Mouse (Mus musculus) stomach, postnatal 0 days (tissue): Measurements from ENCODE around the gene Tia1. TPM values are rescaled to one million over a fixed set of nuclear protein-coding genes. Genes with fewer than 3 reads are reported as not detected.

Experiments
- ATAC-seq: fragments of 200-750 bp; cut with Nextera tagmentation; 2 replicates; pipeline ENCODE4 v1.8.0; 2017; ENCODE audit not compliant: low FRiP score, low TSS enrichment
- DNase-seq: peaks from one replicate; pipeline ENCODE4 v3.0.0-alpha.2; 2016; ENCODE audit warnings: low spot score
- H3K27ac ChIP-seq: fragments of 300-500 bp; sonication (generic); replicated peaks from 2 replicates; pipeline ENCODE4 v1.5.1; 2014; ENCODE audit warnings: mild to moderate bottlenecking, control low read depth
- H3K27me3 ChIP-seq: fragments of 300-500 bp; sonication (generic); 2 replicates; pipeline ENCODE4 v1.6.1; 2014; ENCODE audit warnings: low read length; ENCODE audit not compliant: control insufficient read depth, insufficient read depth
- H3K36me3 ChIP-seq: fragments of 300-500 bp; sonication (generic); 2 replicates; pipeline ENCODE4 v1.6.1; 2014; ENCODE audit warnings: low read length, mixed read lengths; ENCODE audit not compliant: control insufficient read depth, insufficient read depth
- H3K4me1 ChIP-seq: fragments of 300-500 bp; sonication (generic); replicated peaks from 2 replicates; pipeline ENCODE4 v1.6.1; 2014; ENCODE audit warnings: antibody characterized with exemption; ENCODE audit not compliant: control insufficient read depth, insufficient read depth
- H3K4me2 ChIP-seq: fragments of 300-500 bp; sonication (generic); replicated peaks from 2 replicates; pipeline ENCODE4 v1.6.1; 2014; ENCODE audit warnings: low read depth, mild to moderate bottlenecking, control low read depth, moderate library complexity
- H3K4me3 ChIP-seq: fragments of 300-500 bp; sonication (generic); 2 replicates; pipeline ENCODE4 v1.5.1; 2014; ENCODE audit warnings: low read depth, low read length, control low read depth
- H3K9ac ChIP-seq: fragments of 300-500 bp; sonication (generic); 2 replicates; pipeline ENCODE4 v1.6.1; 2014; ENCODE audit warnings: mild to moderate bottlenecking, low read length, control low read depth, mixed read lengths
- H3K9me3 ChIP-seq: fragments of 300-500 bp; sonication (generic); 2 replicates; pipeline ENCODE4 v1.6.1; 2016; ENCODE audit warnings: low read length; ENCODE audit not compliant: control insufficient read depth
- CTCF ChIP-seq: IDR thresholded peaks from 2 replicates; pipeline ENCODE4 v1.5.1; 2016; ENCODE audit warnings: antibody characterized with exemption, low read depth, mild to moderate bottlenecking, moderate library complexity
- EP300 ChIP-seq: optimal IDR thresholded peaks from 2 replicates; pipeline ENCODE3; 2016; ENCODE audit warnings: antibody characterized with exemption
- WGBS: fragments of 180-500 bp; shearing (Covaris S2); extraction: QIAGEN DNeasy Blood & Tissue Kit; methylation state at CpG from one replicate; pipeline ENCODE4 v1.1.7; 2014; 5-methylcytosine and 5-hydroxymethylcytosine counted together
- polyA plus RNA-seq: library from polyadenylated mRNA; unstranded; fragments of >200 nt; fragmentation: Nextera tagmentation; extraction: Ambion mirVana; gene quantifications from 2 replicates; pipeline ENCODE4 v1.2.1, GENCODE M21; 2015

Tia1 gene
- polyA plus RNA-seq, 1 experiment from 2014 or later = 44.6 TPM

DNA sequence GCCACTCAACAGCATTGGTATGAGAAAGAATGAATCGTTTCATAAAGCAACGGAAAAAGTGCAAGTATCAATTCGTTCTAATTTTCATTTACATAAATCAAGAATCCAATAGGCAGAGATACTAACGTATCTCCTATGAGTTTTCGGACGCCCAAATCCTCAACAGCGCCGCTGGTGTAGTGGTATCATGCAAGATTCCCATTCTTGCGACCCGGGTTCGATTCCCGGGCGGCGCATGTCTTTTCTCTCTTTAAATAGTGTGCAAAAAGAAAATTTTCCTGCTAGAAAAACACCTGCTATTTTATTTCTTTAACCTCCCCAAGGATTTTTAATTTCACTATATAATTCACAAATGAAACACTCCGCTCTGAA, 305 bp upstream of the Tia1 start:
- ATAC-seq (peak; percentile 59; the same call in 1 of the 2 replicates), DNase-seq (peak; percentile 83)
- Histone ChIP-seq H3K4me2 (peak overlapping the region; percentile 42), H3K9me3 (no peaks in the 10 kb centered on the region), H3K9ac (peak overlapping the region; percentile 95; the same call in 1 of the 2 replicates), H3K4me1 (no peaks in the 10 kb centered on the region), H3K27me3 (no peaks in the 10 kb centered on the region), H3K27ac (peak overlapping the region; percentile 100), H3K4me3 (peak overlapping the region; percentile 87), H3K36me3 (no peaks in the 10 kb centered on the region)
- TF ChIP-seq EP300 = no peak
- 0% methylated on average over 15 of the region's 15 CpGs for WGBS

DNA sequence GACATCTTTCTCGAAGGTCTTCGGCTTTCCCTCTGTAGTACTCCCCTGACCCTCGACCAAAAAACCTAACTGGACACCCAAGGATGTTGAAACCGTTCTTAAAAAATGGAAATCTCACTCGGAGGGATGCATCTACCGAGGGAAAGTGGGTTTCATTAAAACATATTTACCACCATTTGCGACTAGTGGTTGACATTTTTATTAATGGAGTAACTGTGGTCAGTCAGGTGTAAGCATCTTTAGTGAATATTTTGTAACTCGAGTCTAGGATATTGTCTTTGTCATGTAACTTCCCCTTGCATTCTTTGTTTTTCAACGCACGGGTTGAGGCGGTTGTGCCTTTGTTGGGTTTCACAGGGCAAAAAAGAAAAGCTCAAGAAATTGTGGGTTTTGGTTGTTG, 977 bp downstream of the Tia1 start:
- H3K27ac ChIP-seq = peak overlapping the region; percentile 100; the same call in 1 of the 2 replicates
- H3K9ac ChIP-seq = peak overlapping the region; percentile 95
- DNase-seq = no peak
- H3K4me2 ChIP-seq = peak overlapping the region; percentile 65
- no peaks in the 10 kb centered on the region for H3K36me3 ChIP-seq
- no peaks in the 10 kb centered on the region for H3K27me3 ChIP-seq
- ATAC-seq = no peak
- WGBS = under 1% methylated on average over 11 of the region's 11 CpGs
- H3K4me1 ChIP-seq = no peaks in the 10 kb centered on the region
- H3K9me3 ChIP-seq = no peaks in the 10 kb centered on the region
- H3K4me3 ChIP-seq = peak overlapping the region; percentile 87
- TF ChIP-seq CTCF (no peak), EP300 (no peak)

- DNase-seq (no peak), ATAC-seq (no peak)
- TF ChIP-seq EP300 (no peak), CTCF (no peak)
- Histone ChIP-seq H3K9ac (no peak overlapping the region), H3K27me3 (no peaks in the 10 kb centered on the region), H3K36me3 (no peaks in the 10 kb centered on the region), H3K4me1 (no peaks in the 10 kb centered on the region), H3K27ac (no peak overlapping the region), H3K4me3 (no peak overlapping the region), H3K9me3 (no peaks in the 10 kb centered on the region), H3K4me2 (no peak overlapping the region)
These were observed 2.3 kb downstream of the Tia1 start for GRCm38 (mm10) chr6:86406306-86406705.

GRCm38 (mm10) chr6:86418711-86419110, 14.7 kb downstream of the Tia1 start:
- ATAC-seq (no peak), DNase-seq (no peak)
- 91% methylated on average over 6 of the region's 6 CpGs for WGBS
- Histone ChIP-seq H3K4me3 (no peak overlapping the region), H3K9ac (no peak overlapping the region), H3K27me3 (no peaks in the 10 kb centered on the region), H3K4me2 (no peak overlapping the region), H3K4me1 (no peaks in the 10 kb centered on the region), H3K36me3 (peaks cover 24% of the 10 kb centered on the region), H3K27ac (no peak overlapping the region), H3K9me3 (no peaks in the 10 kb centered on the region)
- TF ChIP-seq EP300 (no peak), CTCF (no peak)

- WGBS = 87% methylated on average over 3 of the region's 3 CpGs
- Histone ChIP-seq H3K27ac (no peak overlapping the region), H3K4me3 (no peak overlapping the region), H3K27me3 (no peaks in the 10 kb centered on the region), H3K9ac (no peak overlapping the region), H3K4me2 (no peak overlapping the region), H3K36me3 (peaks cover 24% of the 10 kb centered on the region), H3K4me1 (no peaks in the 10 kb centered on the region), H3K9me3 (no peaks in the 10 kb centered on the region)
- no peak for DNase-seq
- no peak for ATAC-seq
- TF ChIP-seq EP300 (no peak), CTCF (no peak)
These were observed 15.2 kb downstream of the Tia1 start for GRCm38 (mm10) chr6:86419239-86419638.

GRCm38 (mm10) chr6:86420491-86420890, 16.5 kb downstream of the Tia1 start:
- DNase-seq = peak; percentile 40
- 71% methylated on average over 6 of the region's 6 CpGs for WGBS

More at GRCm38 (mm10) chr6:86420491-86420890, 16.5 kb downstream of the Tia1 start:
- Histone ChIP-seq H3K27me3 (no peaks in the 10 kb centered on the region), H3K36me3 (peaks cover 24% of the 10 kb centered on the region), H3K4me1 (no peaks in the 10 kb centered on the region), H3K4me2 (no peak overlapping the region), H3K9ac (no peak overlapping the region), H3K27ac (no peak overlapping the region), H3K9me3 (no peaks in the 10 kb centered on the region), H3K4me3 (no peak overlapping the region)
- no peak for ATAC-seq
- peak; percentile 69 for TF ChIP-seq CTCF
- TF ChIP-seq EP300 = no peak
